Mouse (Mus musculus): ENCODE measurements around the gene Olfr73.
"Not testable (repeated sequence)": the region's sequence is repeated elsewhere in the genome, so short reads cannot be mapped to it uniquely, and the experiment has no call there.

Olfr73 gene

DNA sequence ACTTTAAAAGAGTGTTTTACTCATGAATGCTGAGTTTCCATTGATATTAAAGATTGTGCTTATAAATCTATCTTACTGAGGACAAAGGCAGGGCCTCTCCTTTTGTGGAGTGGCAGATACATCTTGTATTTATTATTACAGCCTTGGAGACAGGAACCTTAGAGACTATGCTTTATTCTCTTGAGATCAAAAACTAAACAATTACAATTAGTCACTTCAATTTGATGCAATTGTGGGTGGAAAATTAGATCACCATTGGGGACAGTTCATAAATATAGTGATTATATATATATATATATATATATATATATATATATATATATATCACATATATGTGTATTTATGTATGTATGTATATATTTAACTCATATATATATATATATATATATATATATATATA lies at the start of gene Olfr73:
Olfr73 (minus strand) TSS at position 101 of the 400 bp plus-strand sequence.
- DNase-seq (ENCODE audit: low spot score in 2 of 2): no peak

DNA sequence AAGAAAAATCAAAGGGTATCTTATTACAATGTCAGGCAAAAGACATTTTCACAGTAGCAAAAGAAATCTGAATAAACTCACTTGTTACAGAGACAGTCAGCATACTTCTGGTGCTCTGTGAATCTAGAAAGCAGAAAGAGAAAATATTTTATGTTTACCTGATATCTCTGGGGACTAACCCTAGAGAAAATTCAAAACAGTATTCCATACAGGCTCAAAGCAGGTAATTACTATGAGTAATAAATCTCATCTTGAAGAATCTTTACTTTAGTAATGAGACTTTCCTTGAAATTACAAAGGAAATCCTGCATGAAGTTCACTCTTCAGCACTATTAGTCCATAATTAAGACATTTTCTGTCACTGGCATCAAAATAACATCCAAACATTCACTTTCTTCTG lies 34.2 kb upstream of the Olfr73 start, which contains the start of gene Olfr1163:
Olfr1163 (minus strand) TSS at position 101 of the 400 bp plus-strand sequence.
- no peak for DNase-seq (ENCODE audit: low spot score in 2 of 2)

DNA sequence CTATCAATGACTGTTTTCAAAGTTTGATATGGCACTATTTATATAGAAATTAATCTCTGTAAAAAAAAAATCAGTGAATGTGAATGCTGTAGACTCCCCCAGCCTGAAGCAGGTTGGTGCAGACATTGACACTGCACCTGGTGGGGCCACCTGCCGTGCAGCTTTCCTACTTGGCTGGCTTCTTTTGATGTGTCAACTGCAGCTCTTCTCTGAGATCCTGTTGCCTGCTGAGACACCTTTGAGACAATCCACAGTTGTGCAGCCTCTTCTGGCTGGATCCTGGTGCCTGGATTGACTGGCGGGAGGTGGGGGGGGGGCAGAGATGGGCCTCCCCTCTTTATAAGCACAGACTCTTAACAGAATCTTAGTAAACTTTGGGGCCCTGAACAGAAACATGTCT lies 26.1 kb upstream of the Olfr73 start:
- no peak for DNase-seq (ENCODE audit: low spot score in 2 of 2)

DNA sequence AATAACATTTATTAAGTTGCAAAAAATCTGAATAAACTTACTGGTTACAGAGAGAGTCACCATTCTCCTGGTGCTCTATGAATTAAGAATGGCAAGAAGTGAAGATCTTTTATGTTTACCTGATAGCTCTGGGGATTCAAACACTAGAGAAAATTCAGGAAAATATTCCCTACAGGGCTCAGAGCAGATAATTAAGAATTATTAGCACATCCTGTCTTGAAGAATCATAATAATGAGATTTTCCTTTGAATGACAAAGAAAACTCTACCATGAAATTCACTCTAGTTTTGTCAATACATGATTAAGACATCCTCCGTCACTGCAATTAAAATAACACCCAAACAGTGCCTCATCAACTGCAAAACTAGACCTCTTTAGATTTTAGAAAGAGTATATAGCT lies 13.5 kb upstream of the Olfr73 start, which contains the start of gene Olfr1162:
Olfr1162 (minus strand) TSS at position 101 of the 400 bp plus-strand sequence.
- no peak for DNase-seq (ENCODE audit: low spot score in 2 of 2)

DNA sequence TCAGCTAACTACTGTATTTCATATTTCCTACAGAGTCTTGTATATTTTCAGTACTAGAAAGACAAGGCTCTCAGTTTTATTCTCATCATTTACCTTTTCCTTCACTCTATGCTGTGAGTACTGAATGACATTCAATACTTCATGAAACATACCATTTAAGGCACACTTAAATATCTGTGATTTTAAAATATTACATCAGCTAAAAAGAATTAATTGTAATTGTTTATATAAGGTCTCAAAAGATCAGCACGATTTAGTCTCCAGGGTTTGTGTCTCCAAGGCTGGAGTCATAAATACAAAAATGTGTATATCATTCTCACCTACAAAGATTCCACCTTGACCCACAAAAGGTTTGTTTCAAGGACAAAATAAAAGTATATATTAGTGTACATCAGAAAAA lies 15.0 kb downstream of the Olfr73 start, which contains the start of gene Olfr1161:
Olfr1161 (plus strand) TSS at position 301 of the 400 bp plus-strand sequence.
- DNase-seq (ENCODE audit: low spot score in 2 of 2): not testable (repeated sequence)

DNA sequence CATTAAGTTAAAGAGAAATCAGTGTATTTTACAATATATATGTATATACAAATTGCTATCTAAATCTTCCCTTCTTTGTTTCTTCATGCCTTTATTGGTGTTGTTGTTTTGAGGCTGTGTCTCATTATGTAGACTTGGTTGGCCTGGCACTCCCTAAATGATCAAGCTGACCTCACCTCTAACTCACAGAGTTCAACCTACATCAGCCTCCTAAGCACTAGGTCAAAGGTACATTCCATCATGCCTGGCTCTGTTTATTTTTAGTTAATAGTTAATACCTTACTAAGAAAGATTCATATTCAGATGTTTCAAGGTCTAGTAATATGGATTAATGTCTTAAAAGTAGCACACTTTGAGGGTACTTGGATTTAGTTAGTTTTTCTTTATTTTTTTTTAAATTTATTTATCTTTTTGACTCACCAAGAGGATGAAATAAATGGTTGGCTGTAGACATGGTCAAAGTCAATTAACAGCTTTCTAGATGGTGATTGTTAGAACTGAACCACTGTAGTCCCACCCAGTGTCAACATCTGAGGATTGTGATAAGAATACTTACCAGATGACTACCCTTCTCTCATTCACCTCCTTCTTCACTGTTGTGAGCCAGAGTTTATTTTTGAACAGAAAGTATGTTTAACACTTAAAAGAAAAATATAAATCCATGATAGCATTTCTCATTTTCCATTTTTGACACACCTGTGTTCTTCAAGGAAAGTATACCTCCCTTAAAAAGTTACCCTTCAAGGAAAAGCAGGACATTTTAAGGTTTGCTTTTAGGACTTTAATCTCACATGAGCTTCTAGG lies 29.8 kb downstream of the Olfr73 start, which contains the start of gene Olfr1160:
Olfr1160 (minus strand) TSS at position 754 of the 804 bp plus-strand sequence.
- DNase-seq (ENCODE audit: low spot score in 2 of 2): no peak

DNA sequence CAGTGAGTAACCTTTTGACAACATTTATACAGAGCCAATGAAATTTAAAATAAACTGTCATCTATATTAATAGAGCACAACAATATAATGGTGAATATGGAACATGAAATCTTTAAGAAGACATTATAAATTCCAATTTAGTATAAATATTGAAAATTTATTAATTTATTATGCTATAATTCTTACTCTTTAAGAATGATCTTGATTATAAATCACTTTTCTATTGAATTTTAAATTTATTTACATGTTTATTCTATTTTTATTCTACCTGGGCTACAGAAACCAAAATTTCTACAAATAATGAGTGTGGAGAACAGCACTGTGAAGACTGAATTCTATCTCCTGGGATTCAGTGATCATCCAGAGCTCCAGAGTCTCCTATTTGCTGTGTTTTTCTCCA lies 47.7 kb downstream of the Olfr73 start, which contains the start of gene Olfr1158:
Olfr1158 (plus strand) TSS at position 301 of the 400 bp plus-strand sequence.
- no peak for DNase-seq (ENCODE audit: low spot score in 2 of 2)
